Mouse (Mus musculus) urinary bladder, adult 2 months (tissue): ENCODE data around the gene Tyr. TPM values are rescaled to one million over a fixed set of nuclear protein-coding genes. Genes with fewer than 3 reads are reported as not detected.
"Not testable (repeated sequence)": the region's sequence is repeated elsewhere in the genome, so short reads cannot be mapped to it uniquely, and the experiment has no call there.

Experiments
- DNase-seq: peaks from one replicate; pipeline ENCODE4 v3.0.0; 2022; ENCODE audit warnings: low spot score
- polyA plus RNA-seq: library from polyadenylated mRNA; depleted of rRNA; stranded (reverse); fragments of >200 nt; gene quantifications from 2 replicates; pipeline ENCODE4 v1.2.3, GENCODE M21; 2012; rRNA removed

Gene Tyr
- polyA plus RNA-seq = not detected in 2 replicates

- no peak for DNase-seq
Observed at GRCm38 (mm10) chr7:87493412-87493811, at the start of gene Tyr. Gene Tyr (minus strand): TSS chr7:87493512.

GRCm38 (mm10) chr7:87539031-87539430, 45.7 kb upstream of the Tyr start:
- DNase-seq = no peak

- DNase-seq = no peak
Observed at GRCm38 (mm10) chr7:87494124-87494682, 891 bp upstream of the Tyr start.

GRCm38 (mm10) chr7:87488024-87488423, 5.3 kb downstream of the Tyr start:
- DNase-seq = no peak

- no peak for DNase-seq
Observed at GRCm38 (mm10) chr7:87413271-87413670, 80.0 kb downstream of the Tyr start.

- DNase-seq = not testable (repeated sequence)
Observed at GRCm38 (mm10) chr7:87411373-87411772, 81.9 kb downstream of the Tyr start.

- no peak for DNase-seq
Observed at GRCm38 (mm10) chr7:87397023-87397422, 96.3 kb downstream of the Tyr start.

- no peak for DNase-seq
Observed at GRCm38 (mm10) chr7:87374935-87375334, 118.4 kb downstream of the Tyr start.

Other genes with a start within 250 kb of the Tyr start
- 1.7 and 2.1 TPM in 2 replicates for gene Nox4, start 247.4 kb downstream of the Tyr start, polyA plus RNA-seq
- gene Grm5, start 90.7 kb upstream of the Tyr start, polyA plus RNA-seq = not detected in 2 replicates